Mouse (Mus musculus): ENCODE results near the gene Eif2ak4. TPM values are rescaled to one million over a fixed set of nuclear protein-coding genes. Genes with fewer than 3 reads are reported as not detected.

Eif2ak4 gene
- polyA plus RNA-seq, 2 experiments = 3.7 to 6.3 TPM

GRCm38 (mm10) chr2:118373572-118374279 lies 14.7 kb upstream of the Eif2ak4 start:
- Histone ChIP-seq H3K27ac (no peak overlapping the region), H3K36me3 (replicated peaks; ENCODE audit: control insufficient read depth, insufficient read depth, low read depth) (no peaks in the 10 kb centered on the region), H3K4me2 (ENCODE audit: low read depth) (peak overlapping the region; percentile 66), H3K9me3 (ENCODE audit: control insufficient read depth, low read length) (no peaks in the 10 kb centered on the region), H3K4me3 (ENCODE audit: insufficient read depth in 1 of 2, low read depth in 2 of 2, low read length in 2 of 2) (peak overlapping the region; percentile 24 to 46), H3K27me3 (ENCODE audit: control insufficient read depth, insufficient read depth, low read length) (peaks cover 35% of the 10 kb centered on the region), H3K9ac (replicated peaks) (no peak overlapping the region), H3K4me1 (replicated peaks; ENCODE audit: control insufficient read depth in 2 of 2, insufficient read depth in 2 of 2, low read length in 1 of 2) (no peaks in the 10 kb centered on the region)
- TF ChIP-seq CTCF (IDR thresholded peaks at IDR 0.05; ENCODE audit: low read depth) (no peak), EP300 (IDR thresholded peaks at IDR 0.05; ENCODE audit: low read depth) (no peak)
- no peak for DNase-seq (ENCODE audit: low read depth in 3 of 3, low spot score in 3 of 3)
- 3% methylated on average over 43 of the region's 43 CpGs for WGBS (ENCODE audit: insufficient replicate concordance)
- ATAC-seq (ENCODE audit: insufficient read depth) = peak; percentile 76

- no peaks in the 10 kb centered on the region for H3K9me3 ChIP-seq (ENCODE audit: control insufficient read depth, low read length)
- peaks cover 35% of the 10 kb centered on the region for H3K27me3 ChIP-seq (ENCODE audit: control insufficient read depth, insufficient read depth, low read length)
- no peak overlapping the region for H3K27ac ChIP-seq
- 26% methylated on average over 1 of the region's 1 CpGs for WGBS (ENCODE audit: insufficient replicate concordance)
- no peak overlapping the region for H3K4me3 ChIP-seq (ENCODE audit: insufficient read depth in 1 of 2, low read depth in 2 of 2, low read length in 2 of 2)
- no peak for DNase-seq (ENCODE audit: low read depth in 3 of 3, low spot score in 3 of 3)
- no peaks in the 10 kb centered on the region for H3K4me1 ChIP-seq (replicated peaks; ENCODE audit: control insufficient read depth in 2 of 2, insufficient read depth in 2 of 2, low read length in 1 of 2)
- no peak for TF ChIP-seq EP300 (IDR thresholded peaks at IDR 0.05; ENCODE audit: low read depth)
- no peak for TF ChIP-seq CTCF (IDR thresholded peaks at IDR 0.05; ENCODE audit: low read depth)
- H3K9ac ChIP-seq (replicated peaks) = no peak overlapping the region
- no peak for ATAC-seq (ENCODE audit: insufficient read depth)
- H3K4me2 ChIP-seq (ENCODE audit: low read depth) = no peak overlapping the region
- no peaks in the 10 kb centered on the region for H3K36me3 ChIP-seq (replicated peaks; ENCODE audit: control insufficient read depth, insufficient read depth, low read depth)
Measured at GRCm38 (mm10) chr2:118375522-118375921, 12.9 kb upstream of the Eif2ak4 start.

GRCm38 (mm10) chr2:118375931-118376330 lies 12.5 kb upstream of the Eif2ak4 start:
- no peaks in the 10 kb centered on the region for H3K9me3 ChIP-seq (ENCODE audit: control insufficient read depth, low read length)
- ATAC-seq (ENCODE audit: insufficient read depth) = no peak

GRCm38 (mm10) chr2:118379756-118380155 lies 8.7 kb upstream of the Eif2ak4 start:
- Histone ChIP-seq H3K4me1 (replicated peaks; ENCODE audit: control insufficient read depth in 2 of 2, insufficient read depth in 2 of 2, low read length in 1 of 2) (no peaks in the 10 kb centered on the region), H3K4me2 (ENCODE audit: low read depth) (no peak overlapping the region), H3K4me3 (ENCODE audit: insufficient read depth in 1 of 2, low read depth in 2 of 2, low read length in 2 of 2) (no peak overlapping the region), H3K27me3 (ENCODE audit: control insufficient read depth, insufficient read depth, low read length) (peaks cover 2% of the 10 kb centered on the region), H3K9me3 (ENCODE audit: control insufficient read depth, low read length) (no peaks in the 10 kb centered on the region), H3K27ac (no peak overlapping the region), H3K36me3 (replicated peaks; ENCODE audit: control insufficient read depth, insufficient read depth, low read depth) (no peaks in the 10 kb centered on the region), H3K9ac (replicated peaks) (no peak overlapping the region)
- no peak for TF ChIP-seq EP300 (IDR thresholded peaks at IDR 0.05; ENCODE audit: low read depth)
- TF ChIP-seq CTCF (IDR thresholded peaks at IDR 0.05; ENCODE audit: low read depth) = no peak
- 52% methylated on average over 1 of the region's 1 CpGs for WGBS (ENCODE audit: insufficient replicate concordance)
- ATAC-seq (ENCODE audit: insufficient read depth) (no peak), DNase-seq (ENCODE audit: low read depth in 3 of 3, low spot score in 3 of 3) (no peak)

More at GRCm38 (mm10) chr2:118375931-118376330, 12.5 kb upstream of the Eif2ak4 start:
- H3K4me1 ChIP-seq (replicated peaks; ENCODE audit: control insufficient read depth in 2 of 2, insufficient read depth in 2 of 2, low read length in 1 of 2) = no peaks in the 10 kb centered on the region
- TF ChIP-seq EP300 (IDR thresholded peaks at IDR 0.05; ENCODE audit: low read depth) (no peak), CTCF (IDR thresholded peaks at IDR 0.05; ENCODE audit: low read depth) (no peak)
- no peak overlapping the region for H3K4me3 ChIP-seq (ENCODE audit: insufficient read depth in 1 of 2, low read depth in 2 of 2, low read length in 2 of 2)
- no peak for DNase-seq (ENCODE audit: low read depth in 3 of 3, low spot score in 3 of 3)
- H3K27me3 ChIP-seq (ENCODE audit: control insufficient read depth, insufficient read depth, low read length) = peaks cover 33% of the 10 kb centered on the region
- no peak overlapping the region for H3K9ac ChIP-seq (replicated peaks)
- H3K27ac ChIP-seq = no peak overlapping the region
- H3K4me2 ChIP-seq (ENCODE audit: low read depth) = no peak overlapping the region
- H3K36me3 ChIP-seq (replicated peaks; ENCODE audit: control insufficient read depth, insufficient read depth, low read depth) = no peaks in the 10 kb centered on the region

- ATAC-seq (ENCODE audit: insufficient read depth) (no peak), DNase-seq (ENCODE audit: low read depth in 3 of 3, low spot score in 3 of 3) (no peak)
- 51% methylated on average over 5 of the region's 5 CpGs for WGBS (ENCODE audit: insufficient replicate concordance)
- peaks cover 0 to 4% of the 10 kb centered on the region in 2 experiments; a peak in 2 of 4 replicates for H3K4me1 ChIP-seq (replicated peaks; ENCODE audit: control insufficient read depth in 2 of 2, insufficient read depth in 2 of 2, low read length in 1 of 2)
- no peaks in the 10 kb centered on the region for H3K27me3 ChIP-seq (ENCODE audit: control insufficient read depth, insufficient read depth, low read length)
- no peak for TF ChIP-seq EP300 (IDR thresholded peaks at IDR 0.05; ENCODE audit: low read depth)
- TF ChIP-seq CTCF (IDR thresholded peaks at IDR 0.05; ENCODE audit: low read depth) = no peak
- H3K27ac ChIP-seq = no peak overlapping the region
- H3K9ac ChIP-seq (replicated peaks) = no peak overlapping the region
- H3K4me3 ChIP-seq (ENCODE audit: insufficient read depth in 1 of 2, low read depth in 2 of 2, low read length in 2 of 2) = no peak overlapping the region
- no peaks in the 10 kb centered on the region for H3K9me3 ChIP-seq (ENCODE audit: control insufficient read depth, low read length)
- no peaks in the 10 kb centered on the region for H3K36me3 ChIP-seq (replicated peaks; ENCODE audit: control insufficient read depth, insufficient read depth, low read depth)
- no peak overlapping the region for H3K4me2 ChIP-seq (ENCODE audit: low read depth)
Measured at GRCm38 (mm10) chr2:118383387-118383786, 5.0 kb upstream of the Eif2ak4 start.

Data from liver, embryonic 14.5 days (tissue).